Mouse (Mus musculus): ENCODE results near the gene Mdm2. TPM values are rescaled to one million over a fixed set of nuclear protein-coding genes. Genes with fewer than 3 reads are reported as not detected.

The Mdm2 gene
- polyA plus RNA-seq, 1 experiment from 2014 or later = 40.0 TPM

GRCm38 (mm10) chr10:117666361-117666760 is 44.2 kb downstream of the Mdm2 start:
- H3K9me3 ChIP-seq (ENCODE audit: control insufficient read depth, low read length) = no peaks in the 10 kb centered on the region
- no peak overlapping the region for H3K4me3 ChIP-seq (ENCODE audit: low read length)
- H3K9ac ChIP-seq (ENCODE audit: low read depth, low read length) = no peak overlapping the region
- no peak overlapping the region for H3K4me2 ChIP-seq (ENCODE audit: low read length)
- WGBS = 93% methylated on average over 3 of the region's 3 CpGs
- no peaks in the 10 kb centered on the region for H3K27me3 ChIP-seq (replicated peaks; ENCODE audit: control insufficient read depth, insufficient read depth, low read length)
- H3K4me1 ChIP-seq (ENCODE audit: control insufficient read depth, insufficient read depth, low read depth, low read length) = no peaks in the 10 kb centered on the region; the same call in 1 of the 2 replicates
- H3K36me3 ChIP-seq (ENCODE audit: control insufficient read depth, insufficient read depth, low read length) = no peaks in the 10 kb centered on the region
- ATAC-seq = no peak
- H3K27ac ChIP-seq (ENCODE audit: low read depth, low read length) = no peak overlapping the region

- H3K9ac ChIP-seq (ENCODE audit: low read depth, low read length) = no peak overlapping the region
- no peaks in the 10 kb centered on the region for H3K27me3 ChIP-seq (replicated peaks; ENCODE audit: control insufficient read depth, insufficient read depth, low read length)
- no peak overlapping the region for H3K4me2 ChIP-seq (ENCODE audit: low read length)
- no peak overlapping the region for H3K4me3 ChIP-seq (ENCODE audit: low read length)
- H3K27ac ChIP-seq (ENCODE audit: low read depth, low read length) = no peak overlapping the region
- no peaks in the 10 kb centered on the region for H3K9me3 ChIP-seq (ENCODE audit: control insufficient read depth, low read length)
- 67% methylated on average over 9 of the region's 9 CpGs for WGBS
- H3K4me1 ChIP-seq (ENCODE audit: control insufficient read depth, insufficient read depth, low read depth, low read length) = no peaks in the 10 kb centered on the region; the same call in 1 of the 2 replicates
- no peak for ATAC-seq
- H3K36me3 ChIP-seq (ENCODE audit: control insufficient read depth, insufficient read depth, low read length) = no peaks in the 10 kb centered on the region
Observed at GRCm38 (mm10) chr10:117665376-117666275, 44.9 kb downstream of the Mdm2 start.

- no peak overlapping the region for H3K4me2 ChIP-seq (ENCODE audit: low read length)
- no peak overlapping the region for H3K9ac ChIP-seq (ENCODE audit: low read depth, low read length)
- no peaks in the 10 kb centered on the region for H3K36me3 ChIP-seq (ENCODE audit: control insufficient read depth, insufficient read depth, low read length)
- no peak for ATAC-seq
- no peaks in the 10 kb centered on the region for H3K9me3 ChIP-seq (ENCODE audit: control insufficient read depth, low read length)
- H3K27me3 ChIP-seq (replicated peaks; ENCODE audit: control insufficient read depth, insufficient read depth, low read length) = no peaks in the 10 kb centered on the region
- no peak overlapping the region for H3K27ac ChIP-seq (ENCODE audit: low read depth, low read length)
- H3K4me3 ChIP-seq (ENCODE audit: low read length) = no peak overlapping the region
- no peaks in the 10 kb centered on the region; the same call in 1 of the 2 replicates for H3K4me1 ChIP-seq (ENCODE audit: control insufficient read depth, insufficient read depth, low read depth, low read length)
Observed at GRCm38 (mm10) chr10:117664926-117665209, 45.7 kb downstream of the Mdm2 start.

- Histone ChIP-seq H3K4me2 (ENCODE audit: low read length) (peak overlapping the region; percentile 42), H3K9me3 (ENCODE audit: control insufficient read depth, low read length) (no peaks in the 10 kb centered on the region), H3K27ac (ENCODE audit: low read depth, low read length) (no peak overlapping the region), H3K4me1 (ENCODE audit: control insufficient read depth, insufficient read depth, low read depth, low read length) (no peaks in the 10 kb centered on the region; the same call in 1 of the 2 replicates), H3K27me3 (replicated peaks; ENCODE audit: control insufficient read depth, insufficient read depth, low read length) (no peaks in the 10 kb centered on the region), H3K9ac (ENCODE audit: low read depth, low read length) (no peak overlapping the region), H3K4me3 (ENCODE audit: low read length) (no peak overlapping the region), H3K36me3 (ENCODE audit: control insufficient read depth, insufficient read depth, low read length) (no peaks in the 10 kb centered on the region)
- no peak for ATAC-seq
- 59% methylated on average over 14 of the region's 14 CpGs for WGBS
Observed at GRCm38 (mm10) chr10:117664208-117664925, 46.2 kb downstream of the Mdm2 start.

- ATAC-seq = no peak
- Histone ChIP-seq H3K27me3 (replicated peaks; ENCODE audit: control insufficient read depth, insufficient read depth, low read length) (no peaks in the 10 kb centered on the region), H3K4me2 (ENCODE audit: low read length) (peak overlapping the region; percentile 42), H3K4me1 (ENCODE audit: control insufficient read depth, insufficient read depth, low read depth, low read length) (no peaks in the 10 kb centered on the region; the same call in 1 of the 2 replicates), H3K36me3 (ENCODE audit: control insufficient read depth, insufficient read depth, low read length) (no peaks in the 10 kb centered on the region), H3K27ac (ENCODE audit: low read depth, low read length) (no peak overlapping the region), H3K9ac (ENCODE audit: low read depth, low read length) (no peak overlapping the region), H3K4me3 (ENCODE audit: low read length) (no peak overlapping the region), H3K9me3 (ENCODE audit: control insufficient read depth, low read length) (no peaks in the 10 kb centered on the region)
- WGBS = 23% methylated on average over 9 of the region's 9 CpGs
Observed at GRCm38 (mm10) chr10:117663865-117664200, 46.7 kb downstream of the Mdm2 start.

- H3K4me2 ChIP-seq (ENCODE audit: low read length) = no peak overlapping the region; the same call in 1 of the 2 replicates
- 72% methylated on average over 14 of the region's 14 CpGs for WGBS
- H3K27ac ChIP-seq (ENCODE audit: low read depth, low read length) = no peak overlapping the region
- H3K4me3 ChIP-seq (ENCODE audit: low read length) = no peak overlapping the region
- no peaks in the 10 kb centered on the region for H3K36me3 ChIP-seq (ENCODE audit: control insufficient read depth, insufficient read depth, low read length)
- no peaks in the 10 kb centered on the region for H3K9me3 ChIP-seq (ENCODE audit: control insufficient read depth, low read length)
- ATAC-seq = no peak
- H3K9ac ChIP-seq (ENCODE audit: low read depth, low read length) = no peak overlapping the region
- H3K27me3 ChIP-seq (replicated peaks; ENCODE audit: control insufficient read depth, insufficient read depth, low read length) = no peaks in the 10 kb centered on the region
- no peaks in the 10 kb centered on the region; the same call in 1 of the 2 replicates for H3K4me1 ChIP-seq (ENCODE audit: control insufficient read depth, insufficient read depth, low read depth, low read length)
Observed at GRCm38 (mm10) chr10:117663056-117663864, 47.3 kb downstream of the Mdm2 start.

- Histone ChIP-seq H3K36me3 (ENCODE audit: control insufficient read depth, insufficient read depth, low read length) (no peaks in the 10 kb centered on the region), H3K4me1 (ENCODE audit: control insufficient read depth, insufficient read depth, low read depth, low read length) (no peaks in the 10 kb centered on the region; the same call in 1 of the 2 replicates), H3K9me3 (ENCODE audit: control insufficient read depth, low read length) (no peaks in the 10 kb centered on the region), H3K9ac (ENCODE audit: low read depth, low read length) (no peak overlapping the region), H3K27ac (ENCODE audit: low read depth, low read length) (no peak overlapping the region), H3K4me3 (ENCODE audit: low read length) (no peak overlapping the region), H3K27me3 (replicated peaks; ENCODE audit: control insufficient read depth, insufficient read depth, low read length) (no peaks in the 10 kb centered on the region), H3K4me2 (ENCODE audit: low read length) (no peak overlapping the region)
- 84% methylated on average over 15 of the region's 15 CpGs for WGBS
- ATAC-seq = no peak
Observed at GRCm38 (mm10) chr10:117662316-117663055, 48.1 kb downstream of the Mdm2 start.

GRCm38 (mm10) chr10:117659819-117660218 is 50.7 kb downstream of the Mdm2 start:
- H3K4me1 ChIP-seq (ENCODE audit: control insufficient read depth, insufficient read depth, low read depth, low read length) = no peaks in the 10 kb centered on the region; the same call in 1 of the 2 replicates
- no peak overlapping the region for H3K4me2 ChIP-seq (ENCODE audit: low read length)
- no peak overlapping the region for H3K27ac ChIP-seq (ENCODE audit: low read depth, low read length)
- H3K9ac ChIP-seq (ENCODE audit: low read depth, low read length) = no peak overlapping the region
- H3K27me3 ChIP-seq (replicated peaks; ENCODE audit: control insufficient read depth, insufficient read depth, low read length) = no peaks in the 10 kb centered on the region
- ATAC-seq = no peak
- no peaks in the 10 kb centered on the region for H3K36me3 ChIP-seq (ENCODE audit: control insufficient read depth, insufficient read depth, low read length)
- H3K9me3 ChIP-seq (ENCODE audit: control insufficient read depth, low read length) = no peaks in the 10 kb centered on the region
- 66% methylated on average over 11 of the region's 11 CpGs for WGBS
- H3K4me3 ChIP-seq (ENCODE audit: low read length) = no peak overlapping the region

Measured in hindbrain, embryonic 16.5 days (tissue).